Mouse (Mus musculus) splenic B cell, adult 2 months (primary cell): ENCODE results near the gene Gk.

ENCODE experiments used
- DNase-seq: peaks from one replicate; pipeline ENCODE4 v3.0.0-alpha.2; 2011; ENCODE audit warnings: low read depth, low spot score
- H3K27me3 ChIP-seq: 2 replicates; pipeline ENCODE4 v1.6.1; 2012; ENCODE audit warnings: mild to moderate bottlenecking, low read length, moderate library complexity, mixed read lengths; ENCODE audit not compliant: control insufficient read depth, poor library complexity, insufficient read depth, severe bottlenecking
- H3K36me3 ChIP-seq: 2 replicates; pipeline ENCODE4 v1.6.1; 2012; ENCODE audit warnings: mild to moderate bottlenecking, low read length, moderate library complexity, mixed read lengths; ENCODE audit not compliant: control insufficient read depth, poor library complexity, insufficient read depth, severe bottlenecking

Gene Gk

GRCm38 (mm10) chrX:85776544-85777087, at the start of gene Gk:
TSS of gene Gk (minus strand) at chrX:85776819.
- DNase-seq, result peak; percentile 97
- Histone ChIP-seq H3K27me3 (no peaks in the 10 kb centered on the region), H3K36me3 (no peaks in the 10 kb centered on the region)

GRCm38 (mm10) chrX:85804706-85805376, 28.2 kb upstream of the Gk start:
- H3K36me3 ChIP-seq, result no peaks in the 10 kb centered on the region
- no peak for DNase-seq
- no peaks in the 10 kb centered on the region for H3K27me3 ChIP-seq

GRCm38 (mm10) chrX:85803006-85803405, 26.4 kb upstream of the Gk start:
- no peak for DNase-seq
- no peaks in the 10 kb centered on the region for H3K27me3 ChIP-seq

GRCm38 (mm10) chrX:85797449-85797848, 20.8 kb upstream of the Gk start:
- DNase-seq, result no peak
- Histone ChIP-seq H3K36me3 (no peaks in the 10 kb centered on the region), H3K27me3 (no peaks in the 10 kb centered on the region)

More at GRCm38 (mm10) chrX:85803006-85803405, 26.4 kb upstream of the Gk start:
- H3K36me3 ChIP-seq, result no peaks in the 10 kb centered on the region

GRCm38 (mm10) chrX:85778346-85778745, 1.7 kb upstream of the Gk start:
- Histone ChIP-seq H3K36me3 (no peaks in the 10 kb centered on the region), H3K27me3 (no peaks in the 10 kb centered on the region)
- DNase-seq, result no peak

GRCm38 (mm10) chrX:85777141-85777540, 522 bp upstream of the Gk start:
- no peaks in the 10 kb centered on the region for H3K27me3 ChIP-seq
- no peaks in the 10 kb centered on the region for H3K36me3 ChIP-seq
- DNase-seq, result no peak

- Histone ChIP-seq H3K27me3 (no peaks in the 10 kb centered on the region), H3K36me3 (no peaks in the 10 kb centered on the region)
- no peak for DNase-seq
These were observed 608 bp downstream of the Gk start for GRCm38 (mm10) chrX:85775879-85776543.

GRCm38 (mm10) chrX:85771303-85771702, 5.3 kb downstream of the Gk start:
- Histone ChIP-seq H3K36me3 (no peaks in the 10 kb centered on the region), H3K27me3 (no peaks in the 10 kb centered on the region)
- no peak for DNase-seq

GRCm38 (mm10) chrX:85770747-85771146, 5.9 kb downstream of the Gk start:
- Histone ChIP-seq H3K36me3 (no peaks in the 10 kb centered on the region), H3K27me3 (no peaks in the 10 kb centered on the region)
- no peak for DNase-seq

GRCm38 (mm10) chrX:85768578-85768977, 8.0 kb downstream of the Gk start:
- DNase-seq, result no peak
- H3K27me3 ChIP-seq, result no peaks in the 10 kb centered on the region
- H3K36me3 ChIP-seq, result no peaks in the 10 kb centered on the region

GRCm38 (mm10) chrX:85756005-85756404, 20.6 kb downstream of the Gk start:
- H3K36me3 ChIP-seq, result no peaks in the 10 kb centered on the region
- no peaks in the 10 kb centered on the region for H3K27me3 ChIP-seq

GRCm38 (mm10) chrX:85743837-85744236, 32.8 kb downstream of the Gk start:
- Histone ChIP-seq H3K36me3 (no peaks in the 10 kb centered on the region), H3K27me3 (no peaks in the 10 kb centered on the region)
- no peak for DNase-seq

More at GRCm38 (mm10) chrX:85756005-85756404, 20.6 kb downstream of the Gk start:
- DNase-seq, result no peak

GRCm38 (mm10) chrX:85733228-85733627, 43.4 kb downstream of the Gk start:
- Histone ChIP-seq H3K27me3 (no peaks in the 10 kb centered on the region), H3K36me3 (no peaks in the 10 kb centered on the region)
- DNase-seq, result no peak

GRCm38 (mm10) chrX:85731133-85731938, 45.3 kb downstream of the Gk start:
- no peaks in the 10 kb centered on the region for H3K27me3 ChIP-seq
- no peak for DNase-seq
- no peaks in the 10 kb centered on the region for H3K36me3 ChIP-seq

- Histone ChIP-seq H3K36me3 (no peaks in the 10 kb centered on the region), H3K27me3 (no peaks in the 10 kb centered on the region)
- peak; percentile 55 for DNase-seq
These were observed 55.4 kb downstream of the Gk start for GRCm38 (mm10) chrX:85721226-85721625.
